Mouse (Mus musculus) megakaryocyte, embryonic 14.5 days (primary cell): ENCODE data around the gene Gm42906.

Source experiments
- FLI1 ChIP-seq: IDR thresholded peaks from 2 replicates; pipeline ENCODE4 v1.6.1; 2012; ENCODE audit warnings: low read length, inconsistent platforms, mixed read lengths
- GATA1 ChIP-seq: IDR thresholded peaks from 3 replicates; pipeline ENCODE4 v1.6.1; 2012; ENCODE audit warnings: mixed read lengths, low read length, inconsistent platforms, borderline replicate concordance

- no peak for TF ChIP-seq GATA1
- TF ChIP-seq FLI1 = no peak
Observed at GRCm38 (mm10) chr5:151405314-151405903, 22.6 kb downstream of the Gm42906 start.
